Mouse (Mus musculus) cerebellum, postnatal 10 days (tissue): ENCODE measurements around the gene Washc3.

Experiments used
- DNase-seq, 2 experiments: peaks; one replicate each; pipeline ENCODE4 v3.0.0; 2021; ENCODE audit warnings: mixed read lengths in 2 of 2

The Washc3 gene

DNA sequence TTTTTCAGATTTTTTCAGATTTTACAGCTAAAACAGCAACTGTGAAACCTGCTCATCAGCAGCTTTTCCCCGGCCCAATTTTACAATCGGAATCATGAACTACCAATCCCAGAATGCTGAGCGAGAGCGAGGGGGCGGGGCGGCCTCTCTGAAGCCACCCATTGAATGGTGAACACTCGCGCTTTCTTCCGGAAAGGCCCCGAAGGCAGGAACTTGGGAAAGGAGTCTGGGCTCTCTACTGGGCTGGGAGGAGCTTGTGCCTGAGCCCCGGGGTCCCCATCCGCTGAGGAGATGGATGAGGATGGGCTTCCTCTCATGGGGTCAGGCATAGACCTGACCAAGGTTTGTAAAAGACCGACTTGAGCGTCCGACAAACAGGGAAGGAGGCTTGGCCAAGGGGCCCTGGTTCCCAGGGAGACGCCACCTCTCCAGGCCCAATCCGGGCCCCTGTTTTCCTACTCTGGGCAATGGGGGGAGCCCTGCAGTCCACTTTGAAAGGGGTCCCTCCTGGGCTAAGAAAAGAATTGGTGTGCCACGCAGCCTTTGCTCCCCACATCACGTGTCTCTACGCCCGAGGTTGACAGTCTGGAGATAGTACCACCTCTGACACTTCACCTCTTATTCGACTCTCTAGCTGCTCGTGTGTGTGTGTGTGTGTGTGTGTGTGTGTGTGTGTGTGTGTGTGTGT, at the start of gene Washc3:
Washc3 (plus strand) TSS at position 143 of the 688 bp plus-strand sequence.
- peak; percentile 96 to 97 for DNase-seq

DNA sequence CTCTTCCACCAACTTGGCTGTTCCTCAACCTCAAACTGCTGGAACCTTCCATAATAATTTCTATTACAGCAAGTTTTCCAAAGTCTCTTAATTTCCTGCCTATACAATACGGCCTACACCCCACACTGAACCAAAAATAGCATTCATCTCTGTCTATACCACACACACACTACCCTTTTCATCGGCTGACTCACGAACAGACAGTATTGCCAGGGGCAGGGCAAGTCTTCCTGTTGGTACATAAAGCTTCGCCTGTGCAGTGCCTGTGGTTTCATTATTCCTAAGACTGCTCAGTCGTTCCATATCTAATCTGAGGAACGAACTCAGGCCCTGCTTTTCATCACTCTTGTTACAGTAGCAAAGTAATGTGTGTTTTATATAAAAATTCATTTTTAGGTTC, 49.2 kb upstream of the Washc3 start:
- no peak for DNase-seq

DNA sequence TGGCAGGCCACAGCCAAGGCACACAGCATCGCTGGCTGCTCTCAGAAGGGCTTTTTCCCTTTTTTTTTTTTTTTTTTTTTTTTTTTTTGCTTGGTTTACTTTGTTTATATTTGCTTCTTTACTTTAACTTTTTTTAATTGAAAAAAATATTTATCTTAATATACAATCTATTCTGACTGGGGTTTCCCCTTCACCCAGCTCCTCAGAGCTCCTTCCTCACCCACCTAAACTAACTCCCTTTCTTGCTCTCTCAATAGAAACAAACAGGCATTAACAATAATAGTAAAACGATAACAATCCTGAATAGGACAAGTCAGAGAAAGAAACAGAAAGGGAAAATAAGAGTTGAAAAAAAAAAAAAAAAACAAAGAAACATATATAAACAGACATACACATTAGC, 38.8 kb upstream of the Washc3 start:
- no peak for DNase-seq

DNA sequence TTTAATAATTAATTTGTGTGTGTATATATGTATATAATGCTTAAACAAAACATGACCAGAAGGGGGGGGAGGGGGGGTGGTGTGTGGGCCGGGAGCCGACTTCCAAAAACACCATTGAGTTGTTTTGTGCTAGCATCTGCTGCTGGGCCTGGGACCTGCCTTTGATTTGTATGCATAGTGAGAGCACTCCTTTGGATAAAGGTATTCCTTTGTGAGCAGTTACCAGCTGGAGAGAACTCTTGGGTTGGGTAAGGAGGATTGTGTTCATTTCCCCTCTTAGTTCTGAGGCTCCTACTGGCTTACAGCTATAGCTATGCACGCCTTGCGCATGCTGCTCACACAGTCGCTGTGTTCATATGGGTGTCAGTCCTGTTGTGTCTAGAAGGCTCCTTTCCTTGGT, 38.2 kb upstream of the Washc3 start:
- DNase-seq = no peak

DNA sequence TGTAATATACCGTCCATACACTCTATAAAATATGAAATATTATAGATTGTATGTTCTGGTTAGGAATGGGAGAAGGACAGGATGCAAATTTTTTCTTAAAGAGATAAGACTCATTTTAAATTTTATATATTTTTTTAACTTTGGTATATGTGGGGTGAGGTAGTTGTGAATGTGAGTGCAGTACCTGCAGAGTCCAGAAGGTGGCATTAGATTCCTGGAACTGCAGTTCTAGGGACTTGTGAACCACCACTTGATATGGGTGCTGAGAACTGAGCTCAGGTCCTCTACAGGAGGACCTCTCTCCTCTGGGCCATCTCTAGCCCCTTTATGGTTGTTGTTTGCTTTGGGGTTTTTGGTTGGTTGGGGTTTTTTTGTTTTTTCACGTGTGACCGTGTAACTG, 34.7 kb upstream of the Washc3 start:
- DNase-seq = peak in 1 of 2 experiments; percentile 11

DNA sequence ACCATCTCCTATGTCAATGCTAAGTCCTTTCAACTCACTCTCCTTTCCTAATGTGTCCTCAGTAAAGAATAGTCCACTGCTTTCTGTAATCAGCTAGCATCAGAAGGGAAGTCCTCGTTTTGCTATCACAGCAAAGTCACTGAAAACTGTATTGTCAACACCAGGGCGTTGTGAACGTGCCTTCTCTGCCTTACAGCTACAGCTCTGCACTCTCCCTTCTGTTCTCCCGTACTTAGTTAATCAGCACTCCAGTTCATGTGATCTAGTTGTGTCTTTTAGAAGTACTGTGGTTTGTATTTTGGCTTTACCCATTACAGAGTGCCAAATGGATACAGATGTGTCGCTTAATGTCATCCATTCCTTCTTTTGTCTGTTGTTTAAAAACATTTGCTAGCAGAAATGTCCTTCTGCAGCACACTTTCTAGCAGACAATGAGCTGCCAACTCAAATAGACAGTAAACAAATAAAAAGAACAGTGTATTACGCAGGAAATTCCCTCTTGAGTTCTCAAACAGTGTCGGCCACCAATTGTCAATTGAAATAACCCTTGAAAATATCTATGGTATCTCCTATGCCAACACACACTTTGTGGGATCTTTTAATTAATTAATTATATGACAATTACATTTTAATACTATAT, 33.3 kb upstream of the Washc3 start:
- DNase-seq = no peak

DNA sequence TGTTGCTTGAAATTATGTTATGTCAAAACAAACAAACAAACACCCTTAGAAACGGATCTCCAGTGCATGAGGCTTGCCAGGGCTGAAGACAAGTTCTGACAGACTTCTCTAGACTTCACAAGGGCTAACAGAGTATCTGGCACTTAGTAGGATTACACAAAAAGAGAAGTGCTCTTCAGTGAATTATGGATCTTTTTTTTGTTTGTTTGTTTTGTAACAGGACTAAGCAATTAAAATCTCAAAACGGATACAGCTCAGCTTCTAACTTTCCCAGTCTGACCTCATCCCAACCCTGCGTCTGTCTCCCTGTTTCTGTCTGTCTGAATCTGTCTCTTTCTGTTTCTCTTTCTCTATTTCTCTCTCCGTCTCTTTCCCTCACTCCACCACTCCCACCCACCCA, 352 bp upstream of the Washc3 start:
- no peak for DNase-seq

DNA sequence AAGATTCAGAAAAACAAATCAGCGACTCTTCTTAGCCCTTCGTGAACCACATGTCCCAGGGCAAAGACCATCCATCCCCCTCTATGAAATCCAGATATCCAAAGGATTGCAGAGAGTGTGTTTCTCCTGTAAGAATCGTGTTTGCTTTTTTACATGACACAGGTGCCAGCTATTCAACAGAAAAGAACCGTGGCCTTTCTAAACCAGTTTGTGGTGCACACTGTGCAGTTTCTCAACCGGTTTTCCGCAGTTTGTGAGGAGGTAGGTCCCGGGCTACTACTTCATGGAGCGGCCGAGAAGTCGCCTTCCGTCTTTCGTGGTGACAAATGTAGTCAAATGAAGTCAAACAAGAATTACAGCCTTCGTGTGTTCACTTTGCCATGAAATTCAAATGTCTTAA, 757 bp downstream of the Washc3 start:
- DNase-seq = no peak

DNA sequence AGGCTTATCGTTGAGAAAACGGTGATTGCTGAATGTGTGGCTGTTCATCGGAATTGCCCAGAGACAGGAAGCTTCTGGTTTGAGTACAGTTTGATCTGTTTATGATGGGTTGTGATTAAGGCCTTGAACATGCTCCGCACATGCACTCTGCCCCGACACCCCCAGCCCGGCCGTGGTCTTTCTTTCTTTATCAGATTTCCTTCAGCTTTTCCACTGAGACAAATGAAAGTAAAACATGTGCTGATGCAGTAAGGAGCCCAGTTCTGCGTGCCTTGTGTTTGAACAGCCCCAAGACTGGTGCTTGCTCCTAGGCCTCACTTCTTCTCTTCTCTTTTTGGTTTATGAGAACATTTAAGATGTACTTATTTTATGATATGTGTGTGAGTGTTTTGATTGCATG, 1.7 kb downstream of the Washc3 start:
- no peak for DNase-seq

DNA sequence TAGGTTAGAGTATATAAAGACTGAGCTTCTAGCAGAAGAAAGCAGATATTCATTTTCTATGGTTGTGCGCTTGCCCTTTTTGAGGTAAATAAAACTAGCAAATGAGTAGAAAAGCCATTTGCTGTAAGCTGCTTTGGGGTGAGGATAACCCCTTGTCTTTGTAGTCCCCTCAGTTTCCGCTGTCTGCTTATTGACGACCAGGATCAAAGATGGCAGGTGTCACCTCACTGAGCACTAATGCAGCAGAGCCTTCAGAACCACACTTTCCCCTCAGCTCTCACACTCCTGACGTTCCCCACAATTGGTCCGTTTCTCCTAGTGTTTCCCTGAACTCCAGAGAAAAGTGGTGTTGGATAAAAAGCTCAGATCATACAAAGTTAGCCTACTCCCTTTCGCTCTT, 2.3 kb downstream of the Washc3 start:
- DNase-seq = no peak

DNA sequence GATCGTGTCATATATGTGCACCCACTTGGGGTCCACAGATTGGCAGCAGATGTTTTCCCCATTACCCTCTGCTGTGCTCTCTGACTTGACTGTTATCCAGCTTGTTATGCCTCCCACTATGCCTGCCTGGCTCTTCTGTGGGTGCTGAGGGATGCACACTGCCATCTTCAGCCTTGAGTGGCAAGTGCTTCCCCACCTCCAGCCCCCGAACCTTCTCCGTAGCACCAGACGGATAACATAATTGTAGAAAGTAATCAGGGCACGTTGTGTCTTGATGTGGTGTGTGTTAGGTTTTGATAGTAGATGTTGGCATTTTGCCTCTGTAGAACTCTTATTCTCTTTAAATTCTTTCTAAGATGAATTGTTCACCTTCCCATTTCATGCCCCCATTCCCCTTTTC, 11.8 kb downstream of the Washc3 start:
- no peak for DNase-seq

DNA sequence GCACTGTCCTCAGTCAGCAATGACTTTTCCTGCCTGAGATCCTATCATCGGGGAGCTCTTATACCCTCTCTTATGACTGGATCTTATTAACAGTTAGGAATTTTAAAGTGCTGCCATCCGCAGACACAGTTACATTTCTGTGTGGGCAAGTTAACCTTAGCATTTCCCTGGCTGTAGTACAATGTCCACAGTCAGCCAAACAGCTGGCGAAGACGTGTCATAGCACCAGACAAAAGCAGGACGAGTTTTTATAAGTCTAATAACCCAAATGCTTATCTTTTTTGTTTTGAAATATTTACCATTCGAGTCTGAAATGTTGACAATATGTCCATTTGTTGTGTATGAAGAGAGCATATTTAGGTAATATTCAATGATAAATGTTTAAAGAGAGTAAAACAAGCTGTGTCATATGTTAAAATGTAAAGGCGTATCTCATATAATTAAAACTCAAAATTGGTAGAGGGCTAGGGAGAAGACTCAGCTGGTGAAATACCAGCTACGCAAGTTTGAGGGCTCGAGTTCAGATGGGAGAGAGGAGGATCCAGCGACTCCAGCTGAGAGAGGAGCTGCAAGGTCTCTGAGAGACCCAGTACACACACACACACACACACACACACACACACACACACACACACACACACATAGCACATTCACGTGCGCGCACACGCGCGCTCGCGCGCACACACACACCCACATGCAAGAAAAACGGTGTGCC, 14.1 kb downstream of the Washc3 start:
- no peak for DNase-seq

DNA sequence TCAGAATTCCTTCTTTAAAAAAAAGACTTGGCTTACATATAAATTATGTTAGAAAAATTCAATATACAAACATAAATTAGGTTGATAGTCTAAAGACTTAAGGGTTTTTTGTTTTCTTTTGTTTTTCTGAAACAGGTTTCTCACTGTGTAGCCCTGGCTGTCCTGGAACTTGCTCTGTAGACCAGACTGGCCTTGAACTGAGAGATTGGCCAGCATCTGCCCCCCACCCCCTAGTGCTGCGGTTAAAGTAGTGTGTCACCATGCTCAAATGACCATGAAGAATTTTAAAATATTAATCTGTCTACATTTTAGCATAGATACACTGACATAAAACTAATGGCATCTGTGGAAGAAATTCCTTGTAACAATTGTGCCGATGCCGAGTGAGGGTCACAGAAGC, 17.3 kb downstream of the Washc3 start:
- no peak for DNase-seq

DNA sequence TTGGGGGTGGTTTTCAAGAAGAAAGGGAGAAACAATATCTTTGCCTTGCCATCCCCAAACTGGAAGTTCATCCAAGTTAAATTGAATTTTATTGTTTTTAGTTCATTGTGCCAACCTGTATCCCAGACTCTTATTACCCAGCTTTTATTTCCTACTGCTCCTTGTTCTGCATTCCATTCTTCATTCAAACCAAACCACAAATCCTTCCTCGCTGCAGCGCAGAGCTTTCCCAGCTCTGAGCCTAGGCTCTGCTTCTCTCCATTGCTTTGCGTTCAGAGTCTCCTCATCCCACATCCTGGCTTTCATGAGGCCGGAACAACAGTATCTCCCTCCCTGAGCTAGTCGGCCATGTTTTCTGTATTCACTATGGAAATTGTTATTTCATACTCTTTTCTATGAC, 20.8 kb downstream of the Washc3 start:
- DNase-seq = no peak

DNA sequence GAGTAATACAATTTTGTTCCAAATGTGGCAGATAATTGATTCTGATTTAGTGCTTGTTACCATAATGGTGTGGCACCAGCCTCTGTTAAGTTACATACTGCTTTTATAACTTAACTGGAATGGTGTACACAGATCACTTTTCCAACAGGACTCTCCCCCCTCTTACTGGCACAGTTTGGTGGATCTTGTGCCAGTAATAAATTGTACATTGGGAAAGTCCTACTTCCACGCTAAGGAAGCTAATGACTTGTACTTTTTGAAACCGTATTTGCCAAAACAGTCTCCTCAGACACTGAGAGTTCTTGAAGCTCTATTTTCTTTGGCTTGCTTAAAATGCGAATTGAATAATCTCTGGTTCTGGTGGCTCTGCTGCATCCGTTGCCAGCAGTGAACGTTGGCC, 24.5 kb downstream of the Washc3 start:
- no peak for DNase-seq

DNA sequence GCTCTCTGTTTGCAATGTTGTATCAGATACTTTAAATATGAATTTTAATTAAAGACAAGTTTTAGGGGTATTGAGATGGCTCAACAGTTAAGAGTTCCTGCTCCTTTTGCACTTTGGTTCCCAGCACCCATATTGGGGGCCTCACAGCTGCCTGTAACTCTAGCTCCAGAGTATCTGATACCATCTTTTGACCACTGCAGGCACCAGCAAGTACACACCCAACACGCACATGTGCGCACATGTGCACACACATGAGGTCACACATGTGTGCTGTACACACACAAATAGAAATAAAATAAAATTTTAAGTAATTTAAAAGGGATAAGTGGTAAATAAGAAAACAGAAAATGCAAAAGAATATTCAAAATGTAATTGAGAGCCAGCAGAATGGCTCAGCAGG, 27.1 kb downstream of the Washc3 start:
- no peak for DNase-seq

DNA sequence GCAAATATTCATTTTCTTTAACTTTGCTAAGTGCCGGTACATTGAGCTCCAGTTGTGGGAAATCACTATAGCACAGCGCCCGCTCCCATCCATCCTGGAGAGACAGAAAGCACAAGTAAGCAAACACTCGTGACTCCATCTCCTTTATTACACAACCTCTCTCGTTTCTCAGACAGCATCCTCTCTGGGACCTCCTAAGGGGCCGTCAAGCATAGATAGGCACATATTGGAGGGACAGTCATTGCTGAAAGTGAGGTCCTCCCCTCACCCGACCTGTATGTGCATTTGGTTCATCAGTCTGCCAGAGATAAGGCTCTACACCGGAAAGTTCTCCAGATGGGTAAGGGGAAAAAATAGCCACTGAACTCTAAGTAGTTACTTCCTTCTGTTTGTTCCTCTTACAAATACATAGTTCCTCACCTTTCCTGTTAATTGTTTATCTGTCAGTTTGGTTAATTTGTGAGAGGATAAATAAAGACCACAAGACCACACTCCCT, 27.7 kb downstream of the Washc3 start:
- DNase-seq = no peak

DNA sequence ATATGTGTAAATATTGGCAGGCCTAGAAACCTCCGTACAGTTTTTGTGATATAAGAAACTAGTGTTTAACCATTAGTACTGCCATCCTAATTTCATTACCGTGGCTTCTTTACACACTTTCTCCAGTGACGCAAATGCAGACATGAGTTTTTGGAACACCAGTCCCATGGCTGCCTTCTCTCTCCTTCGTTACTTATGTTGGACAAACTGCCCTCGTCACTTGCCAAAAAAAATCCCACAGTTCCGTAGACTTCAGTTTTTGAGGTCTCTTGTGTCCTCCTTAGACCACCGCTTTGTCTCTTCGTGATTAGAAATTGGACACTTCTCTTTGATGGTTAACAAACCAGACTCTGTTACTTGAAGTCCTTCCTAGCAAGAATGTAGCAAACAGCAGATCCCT, 30.8 kb downstream of the Washc3 start:
- DNase-seq = no peak

DNA sequence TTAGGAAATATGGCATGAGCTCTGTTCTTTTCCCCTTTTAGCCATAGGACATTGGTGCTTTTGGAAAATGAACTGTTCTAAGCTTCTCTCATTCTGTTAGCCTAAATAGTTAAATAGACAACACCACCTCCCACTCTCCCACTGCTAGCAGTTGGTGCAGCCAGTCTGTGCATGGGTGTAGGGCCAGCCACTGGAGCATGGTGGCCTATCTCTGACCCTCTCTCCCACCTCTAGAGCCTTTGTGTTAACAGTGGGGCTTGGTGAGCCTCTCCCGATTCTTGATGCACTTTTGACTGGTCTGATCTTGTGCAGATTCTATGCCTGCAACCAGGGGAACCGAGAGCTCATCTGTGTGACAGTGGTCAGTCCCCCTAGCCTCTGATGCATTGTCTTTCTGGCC, 31.9 kb downstream of the Washc3 start:
- no peak for DNase-seq

DNA sequence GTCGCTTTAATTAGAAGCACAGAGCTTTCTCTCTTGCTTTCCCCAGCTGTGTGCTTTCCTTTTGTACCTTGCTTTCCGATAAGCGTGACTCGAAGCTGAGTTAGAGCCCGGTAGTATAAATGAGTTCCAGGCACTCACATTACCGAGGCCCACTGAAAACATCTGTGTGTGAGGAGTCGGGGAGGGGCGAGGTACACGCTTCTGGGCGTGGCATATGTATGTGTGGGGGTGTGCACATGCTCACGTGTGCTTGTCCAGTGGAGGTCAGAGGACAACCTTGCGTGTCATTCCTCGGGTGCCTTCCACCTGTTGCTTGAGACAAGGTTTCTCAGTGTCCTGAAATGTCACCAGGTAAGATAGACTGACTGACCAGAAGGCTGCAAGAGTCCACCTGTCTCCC, 43.8 kb downstream of the Washc3 start:
- no peak for DNase-seq

DNA sequence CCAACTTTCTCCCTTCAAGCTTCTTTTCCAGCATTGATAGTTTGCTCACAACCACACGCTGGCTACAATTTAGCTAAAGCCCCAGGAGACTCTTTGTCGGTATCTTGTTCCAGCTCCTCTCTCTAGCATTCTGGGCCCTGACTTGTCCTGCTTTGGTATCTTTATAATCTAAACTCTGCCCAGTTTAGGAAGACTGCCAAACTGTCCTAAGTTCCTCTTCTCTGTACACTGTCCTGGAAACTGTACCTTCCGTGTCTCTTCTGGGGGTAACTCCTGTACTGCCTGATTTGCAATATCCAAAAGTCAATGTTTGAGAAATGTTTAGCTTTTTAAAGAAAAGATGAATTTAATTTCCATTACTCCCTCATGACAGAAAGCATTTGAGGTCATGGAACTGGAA, 49.4 kb downstream of the Washc3 start:
- peak; percentile 1 to 4 for DNase-seq

DNA sequence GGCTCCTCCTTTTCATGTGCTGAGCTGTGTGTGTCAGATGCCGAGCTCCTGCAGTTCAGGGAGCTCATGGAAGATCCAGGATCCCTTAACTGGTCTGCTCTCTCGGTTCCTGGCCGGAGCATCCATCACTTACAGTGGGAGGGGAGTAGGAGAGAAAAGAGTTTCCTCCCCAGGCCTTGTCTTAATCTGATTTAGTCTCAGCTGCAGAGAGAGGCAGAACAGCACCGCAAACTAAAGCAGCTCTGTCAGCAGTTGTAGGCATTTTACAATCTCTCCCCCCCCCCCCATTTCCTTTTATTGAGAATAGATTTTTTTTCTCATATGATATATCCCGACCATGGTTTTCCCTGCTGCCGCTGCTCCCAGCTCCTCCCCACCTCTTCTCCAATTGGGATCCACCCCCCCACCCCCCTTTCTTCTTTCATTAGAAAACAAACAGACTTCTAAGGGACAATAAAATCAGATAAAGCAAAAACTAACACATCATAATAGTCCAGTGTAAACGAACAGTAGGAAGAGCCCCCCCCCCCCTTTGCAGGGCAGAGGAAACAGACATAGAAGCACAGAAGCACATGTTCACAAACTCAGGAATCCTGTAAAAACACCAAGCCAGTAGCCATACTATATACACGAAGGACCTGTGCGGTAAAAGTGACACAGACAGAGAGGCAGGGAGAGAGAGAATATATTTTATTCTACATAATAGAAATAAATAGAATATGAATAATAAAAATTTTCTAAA, 51.4 kb downstream of the Washc3 start:
- DNase-seq = no peak

DNA sequence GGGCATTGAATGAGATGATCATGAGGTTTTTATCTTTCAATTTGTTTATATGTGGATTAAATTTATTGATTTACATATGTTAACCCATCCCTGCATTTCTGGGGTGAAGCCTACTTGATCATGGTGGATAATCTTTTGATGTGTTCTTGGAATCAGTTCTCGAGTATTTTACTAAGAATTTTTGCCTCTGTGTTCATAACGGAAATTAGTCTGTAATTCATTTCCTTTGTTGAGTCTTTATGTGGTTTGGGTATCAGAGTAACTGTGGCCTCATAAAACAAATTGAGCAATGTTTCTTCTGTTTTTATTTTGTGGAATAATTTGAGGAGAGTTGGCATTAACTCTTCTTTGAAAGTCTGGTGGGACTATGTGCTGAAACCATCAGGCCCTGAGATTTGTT, 54.7 kb downstream of the Washc3 start:
- DNase-seq = no peak
